Mouse (Mus musculus): ENCODE results near the gene Oscp1. TPM values are rescaled to one million over a fixed set of nuclear protein-coding genes. Genes with fewer than 3 reads are reported as not detected.
"Not testable (repeated sequence)": the region's sequence is repeated elsewhere in the genome, so short reads cannot be mapped to it uniquely, and the experiment has no call there.

The Oscp1 gene
- polyA plus RNA-seq, 2 experiments = 5.8 to 13.8 TPM

GRCm38 (mm10) chr4:126091873-126092272 lies 33.5 kb downstream of the Oscp1 start:
- no peak overlapping the region for H3K4me2 ChIP-seq (replicated peaks; ENCODE audit: low read depth, low read length, severe bottlenecking)
- no peaks in the 10 kb centered on the region for H3K27me3 ChIP-seq (ENCODE audit: control insufficient read depth, insufficient read depth, low read length)
- TF ChIP-seq POLR2A (IDR thresholded peaks at IDR 0.05; ENCODE audit: borderline replicate concordance, extremely low read depth, insufficient read depth, insufficient read length) = no peak
- ATAC-seq (ENCODE audit: low FRiP score, low read depth) (no peak), DNase-seq (ENCODE audit: low spot score) (no peak)
- WGBS = 81% methylated on average over 8 of the region's 8 CpGs
- H3K4me3 ChIP-seq (replicated peaks; ENCODE audit: low read length) = no peak overlapping the region
- H3K9ac ChIP-seq (ENCODE audit: low read depth, low read length, severe bottlenecking) = no peak overlapping the region
- no peaks in the 10 kb centered on the region for H3K9me3 ChIP-seq (ENCODE audit: control insufficient read depth, low read length)
- H3K36me3 ChIP-seq (ENCODE audit: control insufficient read depth, insufficient read depth, low read length) = no peaks in the 10 kb centered on the region
- H3K27ac ChIP-seq (replicated peaks; ENCODE audit: low read depth, low read length) = no peak overlapping the region
- no peaks in the 10 kb centered on the region for H3K4me1 ChIP-seq (ENCODE audit: control insufficient read depth, insufficient read depth, low read length)

- H3K27ac ChIP-seq (replicated peaks; ENCODE audit: low read depth, low read length); H3K36me3 ChIP-seq (ENCODE audit: control insufficient read depth, insufficient read depth, low read length); DNase-seq (ENCODE audit: low spot score); H3K27me3 ChIP-seq (ENCODE audit: control insufficient read depth, insufficient read depth, low read length); H3K4me1 ChIP-seq (ENCODE audit: control insufficient read depth, insufficient read depth, low read length); H3K9me3 ChIP-seq (ENCODE audit: control insufficient read depth, low read length); ATAC-seq (ENCODE audit: low FRiP score, low read depth): not testable (repeated sequence)
- Histone ChIP-seq H3K9ac (ENCODE audit: low read depth, low read length, severe bottlenecking) (0 out of 2 replicates have a peak overlapping the region, but pooled peaks have one; percentile 64), H3K4me2 (replicated peaks; ENCODE audit: low read depth, low read length, severe bottlenecking) (peak overlapping the region; percentile 62; the same call in 1 of the 2 replicates), H3K4me3 (replicated peaks; ENCODE audit: low read length) (peak overlapping the region; percentile 56)
- 55% methylated on average over 14 of the region's 14 CpGs for WGBS
Observed at GRCm38 (mm10) chr4:126095622-126096430, 37.5 kb downstream of the Oscp1 start.

DNA sequence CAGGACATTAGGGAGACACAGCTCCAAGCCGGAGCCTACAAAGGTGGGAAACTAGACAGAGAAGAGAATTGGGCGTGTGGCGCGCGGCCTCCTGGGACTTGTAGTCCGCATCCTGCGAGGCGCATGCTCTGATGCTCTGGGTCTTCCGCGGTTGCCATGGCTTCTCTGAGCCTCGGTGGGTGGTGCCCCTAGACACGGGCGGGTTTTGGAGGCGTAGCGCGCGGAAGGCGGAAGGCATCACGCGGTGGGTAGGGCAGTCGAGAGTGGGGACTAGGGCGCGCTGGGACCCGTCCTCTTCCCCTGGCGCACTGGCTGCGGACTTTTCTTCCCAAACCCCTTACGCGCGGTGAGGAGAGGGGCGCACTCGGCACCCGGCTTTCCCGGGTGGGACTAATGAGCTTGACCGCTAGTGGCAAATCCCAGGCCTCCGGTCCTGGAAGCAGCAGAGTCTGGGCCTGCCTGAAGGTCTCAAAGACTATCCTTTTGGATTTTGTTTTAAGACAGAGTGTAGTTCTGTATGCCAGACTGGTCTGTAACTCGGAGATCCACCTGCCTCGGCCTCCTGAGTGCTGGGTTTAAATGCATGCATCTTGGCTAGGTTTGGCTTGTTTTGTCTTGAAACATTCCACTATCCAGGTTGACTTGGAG lies 38.2 kb downstream of the Oscp1 start, which contains the start of gene Lsm10:
TSS of gene Lsm10 (plus strand) at position 160 of the 648 bp plus-strand sequence.
- Histone ChIP-seq H3K4me2 (replicated peaks; ENCODE audit: low read depth, low read length, severe bottlenecking) (peak within 1 kb of the TSS; percentile 62), H3K36me3 (ENCODE audit: control insufficient read depth, insufficient read depth, low read length) (peaks cover 6% of the 10 kb centered on the region; the same call in 1 of the 2 replicates), H3K4me3 (replicated peaks; ENCODE audit: low read length) (peak within 1 kb of the TSS; percentile 56), H3K27me3 (ENCODE audit: control insufficient read depth, insufficient read depth, low read length) (no peaks in the 10 kb centered on the region), H3K9me3 (ENCODE audit: control insufficient read depth, low read length) (no peaks in the 10 kb centered on the region), H3K27ac (replicated peaks; ENCODE audit: low read depth, low read length) (peak within 1 kb of the TSS; percentile 49), H3K9ac (ENCODE audit: low read depth, low read length, severe bottlenecking) (peak within 1 kb of the TSS; percentile 64), H3K4me1 (ENCODE audit: control insufficient read depth, insufficient read depth, low read length) (no peaks in the 10 kb centered on the region)
- DNase-seq (ENCODE audit: low spot score) (peak; percentile 98), ATAC-seq (ENCODE audit: low FRiP score, low read depth) (peak; percentile 97)
- 4% methylated on average over 37 of the region's 37 CpGs for WGBS
- 0 out of 2 replicates have a peak, but pooled peaks have one; percentile 33 for TF ChIP-seq POLR2A (IDR thresholded peaks at IDR 0.05; ENCODE audit: borderline replicate concordance, extremely low read depth, insufficient read depth, insufficient read length)

GRCm38 (mm10) chr4:126097711-126098253 lies 39.4 kb downstream of the Oscp1 start:
- no peaks in the 10 kb centered on the region for H3K27me3 ChIP-seq (ENCODE audit: control insufficient read depth, insufficient read depth, low read length)
- peaks cover 4% of the 10 kb centered on the region; the same call in 1 of the 2 replicates for H3K4me1 ChIP-seq (ENCODE audit: control insufficient read depth, insufficient read depth, low read length)
- H3K4me3 ChIP-seq (replicated peaks; ENCODE audit: low read length) = no peak overlapping the region
- 90% methylated on average over 20 of the region's 20 CpGs for whole genome bisulfite sequencing
- no peak for ATAC-seq (ENCODE audit: low FRiP score, low read depth)
- no peak overlapping the region for H3K27ac ChIP-seq (replicated peaks; ENCODE audit: low read depth, low read length)
- no peaks in the 10 kb centered on the region for H3K9me3 ChIP-seq (ENCODE audit: control insufficient read depth, low read length)
- DNase-seq (ENCODE audit: low spot score) = no peak
- no peak for TF ChIP-seq POLR2A (IDR thresholded peaks at IDR 0.05; ENCODE audit: borderline replicate concordance, extremely low read depth, insufficient read depth, insufficient read length)
- no peak overlapping the region for H3K4me2 ChIP-seq (replicated peaks; ENCODE audit: low read depth, low read length, severe bottlenecking)
- no peak overlapping the region for H3K9ac ChIP-seq (ENCODE audit: low read depth, low read length, severe bottlenecking)
- H3K36me3 ChIP-seq (ENCODE audit: control insufficient read depth, insufficient read depth, low read length) = peaks cover 6% of the 10 kb centered on the region; the same call in 1 of the 2 replicates

- no peaks in the 10 kb centered on the region for H3K27me3 ChIP-seq (ENCODE audit: control insufficient read depth, insufficient read depth, low read length)
- H3K4me2 ChIP-seq (replicated peaks; ENCODE audit: low read depth, low read length, severe bottlenecking) = no peak overlapping the region
- no peak overlapping the region for H3K9ac ChIP-seq (ENCODE audit: low read depth, low read length, severe bottlenecking)
- WGBS = 88% methylated on average over 3 of the region's 3 CpGs
- ATAC-seq (ENCODE audit: low FRiP score, low read depth) (no peak), DNase-seq (ENCODE audit: low spot score) (no peak)
- no peak overlapping the region for H3K27ac ChIP-seq (replicated peaks; ENCODE audit: low read depth, low read length)
- peaks cover 6% of the 10 kb centered on the region; the same call in 1 of the 2 replicates for H3K36me3 ChIP-seq (ENCODE audit: control insufficient read depth, insufficient read depth, low read length)
- no peaks in the 10 kb centered on the region for H3K9me3 ChIP-seq (ENCODE audit: control insufficient read depth, low read length)
- TF ChIP-seq POLR2A (IDR thresholded peaks at IDR 0.05; ENCODE audit: borderline replicate concordance, extremely low read depth, insufficient read depth, insufficient read length) = no peak
- no peak overlapping the region for H3K4me3 ChIP-seq (replicated peaks; ENCODE audit: low read length)
- peaks cover 8% of the 10 kb centered on the region for H3K4me1 ChIP-seq (ENCODE audit: control insufficient read depth, insufficient read depth, low read length)
Observed at GRCm38 (mm10) chr4:126099365-126099764, 41.0 kb downstream of the Oscp1 start.

All from limb, embryonic 14.5 days (tissue).